Mouse (Mus musculus): ENCODE measurements at regions not wholly inside any gene's neighbourhood (a gene's known extent, or its start where the extent isn't known, plus 50 kb on each side); places are given as distances from the start of the nearest gene placed in this dataset. TPM values are rescaled to one million over a fixed set of nuclear protein-coding genes. Genes with fewer than 3 reads are reported as not detected.

- no peak for ATAC-seq (replicated peaks)
- H3K9ac ChIP-seq (replicated peaks) = no peak overlapping the region
- no peaks in the 10 kb centered on the region for H3K9me3 ChIP-seq
- no peaks in the 10 kb centered on the region for H3K36me3 ChIP-seq
- H3K27ac ChIP-seq (replicated peaks) = no peak overlapping the region
- 96% methylated on average over 3 of the region's 3 CpGs for WGBS
- H3K27me3 ChIP-seq = no peaks in the 10 kb centered on the region
- no peaks in the 10 kb centered on the region for H3K4me1 ChIP-seq
- H3K4me3 ChIP-seq = no peak overlapping the region
- H3K4me2 ChIP-seq (replicated peaks) = no peak overlapping the region
These were observed 820.7 kb upstream of the Nrxn1 start for GRCm38 (mm10) chr17:91913556-91913955.

- Histone ChIP-seq H3K9ac (replicated peaks) (no peak overlapping the region), H3K4me3 (no peak overlapping the region), H3K27ac (replicated peaks) (no peak overlapping the region), H3K4me1 (no peaks in the 10 kb centered on the region), H3K27me3 (no peaks in the 10 kb centered on the region), H3K4me2 (replicated peaks) (no peak overlapping the region), H3K36me3 (no peaks in the 10 kb centered on the region), H3K9me3 (no peaks in the 10 kb centered on the region)
- ATAC-seq (replicated peaks) = no peak
- WGBS = 86% methylated on average over 3 of the region's 3 CpGs
These were observed 810.2 kb upstream of the Nrxn1 start for GRCm38 (mm10) chr17:91903092-91903491.

- ATAC-seq (replicated peaks) = no peak
- no peaks in the 10 kb centered on the region for H3K9me3 ChIP-seq
- H3K4me2 ChIP-seq (replicated peaks) = no peak overlapping the region
- H3K36me3 ChIP-seq = no peaks in the 10 kb centered on the region
- H3K4me1 ChIP-seq = no peaks in the 10 kb centered on the region
- H3K27ac ChIP-seq (replicated peaks) = no peak overlapping the region
- no peak overlapping the region for H3K4me3 ChIP-seq
- H3K9ac ChIP-seq (replicated peaks) = no peak overlapping the region
- no peaks in the 10 kb centered on the region for H3K27me3 ChIP-seq
These were observed 782.4 kb upstream of the Nrxn1 start for GRCm38 (mm10) chr17:91875231-91875630.

GRCm38 (mm10) chr17:91862152-91862551, 769.3 kb upstream of the Nrxn1 start:
- Histone ChIP-seq H3K4me2 (replicated peaks) (no peak overlapping the region), H3K9ac (replicated peaks) (no peak overlapping the region), H3K9me3 (no peaks in the 10 kb centered on the region), H3K36me3 (no peaks in the 10 kb centered on the region), H3K4me1 (no peaks in the 10 kb centered on the region), H3K27ac (replicated peaks) (no peak overlapping the region), H3K4me3 (no peak overlapping the region), H3K27me3 (no peaks in the 10 kb centered on the region)
- WGBS = 20% methylated on average over 1 of the region's 1 CpGs
- ATAC-seq (replicated peaks) = peak; percentile 32; the same call in 1 of the 2 replicates

Small RNAs in the stretch of these regions (microRNA-seq; reads per million reads assigned to microRNA genes)
- not detected for gene Gm44345
